Mouse (Mus musculus) kidney, embryonic 16.5 days (tissue): Measurements from ENCODE around the gene Aqp7. TPM values are rescaled to one million over a fixed set of nuclear protein-coding genes. Genes with fewer than 3 reads are reported as not detected.

Experiments used
- ATAC-seq: fragments of 200-750 bp; cut with Nextera tagmentation; 2 replicates; pipeline ENCODE4 v1.8.0; 2017; ENCODE audit warnings: moderate TSS enrichment; ENCODE audit not compliant: low FRiP score, low TSS enrichment
- H3K27ac ChIP-seq: fragments of 300-500 bp; sonication (generic); 2 replicates; pipeline ENCODE4 v1.5.1; 2014; ENCODE audit warnings: low read length
- H3K27me3 ChIP-seq: fragments of 300-500 bp; sonication (generic); 2 replicates; pipeline ENCODE4 v1.6.1; 2014; ENCODE audit warnings: low read length, control low read depth, mixed read lengths; ENCODE audit not compliant: insufficient read depth
- H3K36me3 ChIP-seq: fragments of 300-500 bp; sonication (generic); 2 replicates; pipeline ENCODE4 v1.6.1; 2014; ENCODE audit warnings: low read length, control low read depth, mixed read lengths; ENCODE audit not compliant: insufficient read depth
- H3K4me1 ChIP-seq: fragments of 300-500 bp; sonication (generic); 2 replicates; pipeline ENCODE4 v1.6.1; 2014; ENCODE audit warnings: low read length, control low read depth, mixed read lengths; ENCODE audit not compliant: insufficient read depth
- H3K4me2 ChIP-seq: fragments of 300-500 bp; sonication (generic); replicated peaks from 2 replicates; pipeline ENCODE4 v1.6.1; 2014; ENCODE audit warnings: low read depth, low read length
- H3K4me3 ChIP-seq: fragments of 300-500 bp; sonication (generic); 2 replicates; pipeline ENCODE4 v1.5.1; 2014; ENCODE audit warnings: mild to moderate bottlenecking, low read length
- H3K9ac ChIP-seq: fragments of 300-500 bp; sonication (generic); replicated peaks from 2 replicates; pipeline ENCODE4 v1.6.1; 2014; ENCODE audit warnings: low read length
- H3K9me3 ChIP-seq: fragments of 300-500 bp; sonication (generic); 2 replicates; pipeline ENCODE4 v1.6.1; 2016; ENCODE audit warnings: low read length, control low read depth
- WGBS: fragments of 180-500 bp; shearing (Covaris S2); extraction: QIAGEN DNeasy Blood & Tissue Kit; methylation state at CpG from one replicate; pipeline ENCODE4 v1.1.7; 2014; 5-methylcytosine and 5-hydroxymethylcytosine counted together
- polyA plus RNA-seq: library from polyadenylated mRNA; unstranded; fragments of >200 nt; fragmentation: Nextera tagmentation; extraction: Ambion mirVana; gene quantifications from 2 replicates; pipeline ENCODE4 v1.2.1, GENCODE M21; 2015

The Aqp7 gene
- polyA plus RNA-seq, 1 experiment from 2014 or later = 1.2 TPM

DNA sequence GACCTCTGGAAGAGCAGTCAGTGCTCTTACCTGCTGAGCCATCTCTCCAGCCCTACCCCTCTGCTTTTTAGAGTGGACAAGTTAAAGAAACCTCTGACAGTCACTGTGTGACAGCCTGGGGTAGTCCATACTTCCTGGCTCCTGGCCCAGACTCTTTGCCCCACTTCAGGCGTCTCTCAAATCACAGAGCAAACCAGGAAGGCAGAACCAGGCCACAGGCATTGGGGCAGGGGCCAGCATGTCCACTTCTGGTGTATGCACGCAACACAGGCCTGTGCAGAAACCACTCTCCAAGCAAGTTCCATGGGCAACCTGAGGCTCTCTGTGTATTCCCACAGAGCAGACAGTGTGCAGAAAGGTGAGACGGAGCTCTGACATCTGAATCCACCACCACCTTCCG, 17.3 kb upstream of the Aqp7 start:
- 86% methylated on average over 4 of the region's 4 CpGs for WGBS
- ATAC-seq = no peak
- H3K27ac ChIP-seq = no peak overlapping the region

GRCm38 (mm10) chr4:41063894-41064673, 16.1 kb upstream of the Aqp7 start:
- H3K27ac ChIP-seq = peak overlapping the region; percentile 67
- 24% methylated on average over 16 of the region's 16 CpGs for WGBS
- H3K9me3 ChIP-seq = no peaks in the 10 kb centered on the region
- no peaks in the 10 kb centered on the region for H3K36me3 ChIP-seq
- peak overlapping the region; percentile 41 for H3K4me2 ChIP-seq
- H3K4me3 ChIP-seq = no peak overlapping the region
- H3K27me3 ChIP-seq = peaks cover 4% of the 10 kb centered on the region; the same call in 1 of the 2 replicates
- ATAC-seq = no peak; the same call in 1 of the 2 replicates
- peaks cover 10% of the 10 kb centered on the region; the same call in 1 of the 2 replicates for H3K4me1 ChIP-seq
- H3K9ac ChIP-seq = peak overlapping the region; percentile 33; the same call in 1 of the 2 replicates

More for the DNA sequence above, 17.3 kb upstream of the Aqp7 start:
- H3K4me1 ChIP-seq = peaks cover 10% of the 10 kb centered on the region; the same call in 1 of the 2 replicates
- H3K9ac ChIP-seq = no peak overlapping the region
- H3K9me3 ChIP-seq = no peaks in the 10 kb centered on the region
- no peak overlapping the region for H3K4me3 ChIP-seq
- no peak overlapping the region for H3K4me2 ChIP-seq
- peaks cover 4% of the 10 kb centered on the region; the same call in 1 of the 2 replicates for H3K27me3 ChIP-seq
- H3K36me3 ChIP-seq = no peaks in the 10 kb centered on the region

- ATAC-seq = peak; percentile 73; the same call in 1 of the 2 replicates
- Histone ChIP-seq H3K9me3 (no peaks in the 10 kb centered on the region), H3K36me3 (no peaks in the 10 kb centered on the region), H3K4me1 (peaks cover 10% of the 10 kb centered on the region; the same call in 1 of the 2 replicates), H3K9ac (0 out of 2 replicates have a peak overlapping the region, but pooled peaks have one; percentile 33), H3K27me3 (peaks cover 4% of the 10 kb centered on the region; the same call in 1 of the 2 replicates), H3K4me3 (no peak overlapping the region), H3K4me2 (no peak overlapping the region), H3K27ac (peak overlapping the region; percentile 67)
- WGBS = 58% methylated on average over 3 of the region's 3 CpGs
These were observed 15.4 kb upstream of the Aqp7 start for GRCm38 (mm10) chr4:41063351-41063750.

DNA sequence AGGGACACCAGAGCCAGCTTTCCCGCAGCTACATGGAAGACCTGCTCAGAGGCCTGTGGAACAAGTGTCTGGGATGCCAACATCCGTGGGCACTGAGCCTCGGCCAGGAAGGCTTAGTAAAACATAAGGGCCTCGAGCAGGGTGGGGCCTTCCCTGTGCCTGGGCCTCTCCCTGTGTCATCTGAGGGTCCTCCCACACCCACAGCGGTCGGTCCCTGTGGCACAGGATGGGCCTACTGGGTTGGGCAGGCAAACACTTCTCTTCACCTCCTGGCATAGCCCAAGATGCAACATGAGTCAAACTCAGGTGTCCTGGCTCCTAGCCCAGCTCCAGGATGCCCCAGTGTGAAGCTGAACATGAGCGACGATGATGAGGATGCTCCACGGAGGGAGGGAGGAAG, 9.4 kb upstream of the Aqp7 start:
- WGBS = 36% methylated on average over 6 of the region's 9 CpGs
- Histone ChIP-seq H3K4me2 (no peak overlapping the region), H3K4me1 (peaks cover 25% of the 10 kb centered on the region), H3K36me3 (no peaks in the 10 kb centered on the region), H3K27ac (peak overlapping the region; percentile 91), H3K27me3 (no peaks in the 10 kb centered on the region), H3K9ac (peak overlapping the region; percentile 46; the same call in 1 of the 2 replicates), H3K9me3 (no peaks in the 10 kb centered on the region), H3K4me3 (no peak overlapping the region)
- 0 out of 2 replicates have a peak, but pooled peaks have one; percentile 14 for ATAC-seq

DNA sequence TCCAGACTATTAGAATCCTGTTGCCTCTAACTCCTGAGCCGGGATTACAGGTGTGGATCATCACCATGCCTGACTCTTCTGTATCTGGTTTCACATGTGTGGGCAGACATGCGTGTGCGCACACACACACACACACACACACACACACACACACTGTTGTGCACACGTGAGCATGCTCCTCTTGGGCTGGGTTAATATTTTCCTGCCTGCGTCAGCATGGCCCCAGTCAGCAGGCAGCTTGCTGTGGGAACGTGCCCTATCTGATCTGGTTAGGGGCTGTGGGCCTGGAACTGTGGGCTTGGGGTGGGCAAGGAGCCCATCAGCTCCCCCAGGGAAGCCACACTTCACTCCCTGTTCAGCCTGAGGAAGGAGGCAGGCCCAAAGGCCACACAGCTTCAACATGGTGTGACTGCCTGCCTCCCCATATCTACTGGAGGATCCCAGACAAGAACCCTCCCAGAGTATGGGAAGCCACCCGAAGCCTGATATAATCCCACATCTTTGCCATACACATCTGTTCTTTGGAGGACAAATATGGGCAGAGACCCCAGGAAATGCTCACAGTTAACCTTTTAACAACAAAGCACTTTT, 8.9 kb upstream of the Aqp7 start:
- no peaks in the 10 kb centered on the region for H3K9me3 ChIP-seq
- peak; percentile 72 for ATAC-seq
- no peaks in the 10 kb centered on the region for H3K36me3 ChIP-seq
- H3K9ac ChIP-seq = peak overlapping the region; percentile 46; the same call in 1 of the 2 replicates
- H3K4me1 ChIP-seq = peaks cover 25% of the 10 kb centered on the region
- H3K27me3 ChIP-seq = no peaks in the 10 kb centered on the region
- WGBS = 43% methylated on average over 7 of the region's 7 CpGs
- H3K27ac ChIP-seq = peak overlapping the region; percentile 91
- H3K4me3 ChIP-seq = no peak overlapping the region
- no peak overlapping the region for H3K4me2 ChIP-seq

- 0 out of 2 replicates have a peak, but pooled peaks have one; percentile 46 for ATAC-seq
- peaks cover 25% of the 10 kb centered on the region for H3K4me1 ChIP-seq
- H3K36me3 ChIP-seq = no peaks in the 10 kb centered on the region
- peak overlapping the region; percentile 91 for H3K27ac ChIP-seq
- H3K27me3 ChIP-seq = no peaks in the 10 kb centered on the region
- no peaks in the 10 kb centered on the region for H3K9me3 ChIP-seq
- 0 out of 2 replicates have a peak overlapping the region, but pooled peaks have one; percentile 34 for H3K9ac ChIP-seq
- 23% methylated on average over 1 of the region's 1 CpGs for WGBS
- no peak overlapping the region for H3K4me3 ChIP-seq
- no peak overlapping the region for H3K4me2 ChIP-seq
These were observed 8.3 kb upstream of the Aqp7 start for GRCm38 (mm10) chr4:41056253-41056652.

GRCm38 (mm10) chr4:41055111-41055510, 7.2 kb upstream of the Aqp7 start:
- Histone ChIP-seq H3K4me1 (peaks cover 25% of the 10 kb centered on the region), H3K4me3 (peak overlapping the region; percentile 26), H3K27ac (peak overlapping the region; percentile 91), H3K9ac (peak overlapping the region; percentile 47; the same call in 1 of the 2 replicates), H3K9me3 (no peaks in the 10 kb centered on the region), H3K36me3 (no peaks in the 10 kb centered on the region), H3K27me3 (no peaks in the 10 kb centered on the region), H3K4me2 (peak overlapping the region; percentile 49)
- peak; percentile 55 for ATAC-seq
- 11% methylated on average over 13 of the region's 13 CpGs for WGBS

DNA sequence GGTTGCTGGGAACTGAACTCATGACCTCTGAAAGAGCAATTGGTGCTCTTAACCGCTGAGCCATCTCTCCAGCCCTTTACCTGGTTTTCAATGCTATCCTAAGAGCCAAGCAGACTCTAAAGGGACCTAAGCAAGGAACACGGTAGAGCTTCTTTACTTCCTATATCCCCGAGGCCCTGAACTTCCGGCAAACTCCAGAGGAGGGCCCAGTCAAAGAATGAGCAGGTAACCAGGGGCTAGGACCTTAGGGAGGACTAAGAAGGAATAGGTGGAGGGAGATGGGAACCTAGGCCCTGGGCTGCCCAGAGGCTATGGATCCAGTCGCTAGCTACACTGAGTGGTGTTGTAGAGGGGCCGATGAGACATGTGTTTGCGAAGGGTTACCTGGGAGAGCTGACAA, 3.8 kb upstream of the Aqp7 start:
- no peaks in the 10 kb centered on the region for H3K9me3 ChIP-seq
- no peak overlapping the region for H3K27ac ChIP-seq
- H3K27me3 ChIP-seq = 0 out of 2 replicates have a peak, but pooled peaks cover 2% of the 10 kb centered on the region
- H3K4me2 ChIP-seq = no peak overlapping the region
- peaks cover 17% of the 10 kb centered on the region for H3K4me1 ChIP-seq
- H3K9ac ChIP-seq = no peak overlapping the region
- ATAC-seq = no peak
- no peak overlapping the region for H3K4me3 ChIP-seq
- no peaks in the 10 kb centered on the region for H3K36me3 ChIP-seq
- WGBS = 77% methylated on average over 7 of the region's 7 CpGs

GRCm38 (mm10) chr4:41050726-41051675, 3.1 kb upstream of the Aqp7 start:
- Histone ChIP-seq H3K36me3 (no peaks in the 10 kb centered on the region), H3K9me3 (no peaks in the 10 kb centered on the region), H3K27ac (no peak overlapping the region), H3K4me3 (no peak overlapping the region), H3K4me2 (peak overlapping the region; percentile 46), H3K27me3 (0 out of 2 replicates have a peak, but pooled peaks cover 2% of the 10 kb centered on the region), H3K9ac (no peak overlapping the region), H3K4me1 (peaks cover 14% of the 10 kb centered on the region)
- ATAC-seq = peak; percentile 53
- 28% methylated on average over 16 of the region's 16 CpGs for WGBS
